Mouse (Mus musculus): Measurements from ENCODE around the gene Fam71e2.
A peak's percentile ranks its signal among the peaks of the same experiment; 100 is the strongest.

Fam71e2 gene

GRCm38 (mm10) chr7:4739544-4740275 is 31.4 kb downstream of the Fam71e2 start, which contains the start of gene Kmt5c:
TSS of gene Kmt5c (plus strand) at chr7:4740115.
- ATAC-seq (ENCODE audit: low TSS enrichment) = peak; percentile 95

- no peak for ATAC-seq (ENCODE audit: low TSS enrichment)
These were observed 32.0 kb downstream of the Fam71e2 start for GRCm38 (mm10) chr7:4739041-4739543.

GRCm38 (mm10) chr7:4732968-4733392 is 38.1 kb downstream of the Fam71e2 start:
- ATAC-seq (ENCODE audit: low TSS enrichment) = no peak

- ATAC-seq (ENCODE audit: low TSS enrichment) = no peak
These were observed 40.0 kb downstream of the Fam71e2 start for GRCm38 (mm10) chr7:4731090-4731489.

- ATAC-seq (ENCODE audit: low TSS enrichment) = no peak
These were observed 45.9 kb downstream of the Fam71e2 start, which contains the start of gene Tmem150b for GRCm38 (mm10) chr7:4725169-4725568. TSS of gene Tmem150b (minus strand) at chr7:4725249.

GRCm38 (mm10) chr7:4724359-4724758 is 46.7 kb downstream of the Fam71e2 start:
- no peak for ATAC-seq (ENCODE audit: low TSS enrichment)

- ATAC-seq (ENCODE audit: low TSS enrichment) = peak; percentile 97
These were observed 47.6 kb downstream of the Fam71e2 start for GRCm38 (mm10) chr7:4723508-4723907.

GRCm38 (mm10) chr7:4719276-4719675 is 51.8 kb downstream of the Fam71e2 start:
- no peak for ATAC-seq (ENCODE audit: low TSS enrichment)

GRCm38 (mm10) chr7:4716955-4717354 is 54.1 kb downstream of the Fam71e2 start:
- no peak for ATAC-seq (ENCODE audit: low TSS enrichment)

GRCm38 (mm10) chr7:4712594-4712993 is 58.5 kb downstream of the Fam71e2 start:
- ATAC-seq (ENCODE audit: low TSS enrichment) = no peak

GRCm38 (mm10) chr7:4705098-4705497 is 66.0 kb downstream of the Fam71e2 start:
- ATAC-seq (ENCODE audit: low TSS enrichment) = peak; percentile 16; the same call in 1 of the 2 replicates
